Mouse (Mus musculus): ENCODE measurements at regions not wholly inside any gene's neighbourhood (a gene's known extent, or its start where the extent isn't known, plus 50 kb on each side); places are given as distances from the start of the nearest gene placed in this dataset.

DNA sequence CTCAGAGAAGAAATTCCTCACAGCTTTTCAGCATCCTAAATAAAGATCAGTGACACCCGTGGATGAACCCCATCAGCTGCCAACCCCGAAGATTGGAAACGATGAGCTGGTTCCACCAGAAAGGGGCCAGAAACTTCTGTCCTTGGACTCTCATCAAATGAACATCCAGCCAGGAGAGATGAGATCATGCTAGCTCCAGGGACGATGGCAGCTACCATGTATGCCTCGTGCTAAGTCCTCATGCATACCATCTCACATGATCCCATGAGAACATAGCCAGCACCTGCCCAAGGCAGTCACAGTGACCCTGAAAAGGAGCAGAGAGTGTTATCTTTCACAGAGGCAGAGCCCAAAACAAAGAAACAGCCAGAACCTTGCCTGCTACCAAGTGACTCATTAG is 88.6 kb downstream of the Irs2 start:
- 90% methylated on average over 5 of the region's 5 CpGs for WGBS

DNA sequence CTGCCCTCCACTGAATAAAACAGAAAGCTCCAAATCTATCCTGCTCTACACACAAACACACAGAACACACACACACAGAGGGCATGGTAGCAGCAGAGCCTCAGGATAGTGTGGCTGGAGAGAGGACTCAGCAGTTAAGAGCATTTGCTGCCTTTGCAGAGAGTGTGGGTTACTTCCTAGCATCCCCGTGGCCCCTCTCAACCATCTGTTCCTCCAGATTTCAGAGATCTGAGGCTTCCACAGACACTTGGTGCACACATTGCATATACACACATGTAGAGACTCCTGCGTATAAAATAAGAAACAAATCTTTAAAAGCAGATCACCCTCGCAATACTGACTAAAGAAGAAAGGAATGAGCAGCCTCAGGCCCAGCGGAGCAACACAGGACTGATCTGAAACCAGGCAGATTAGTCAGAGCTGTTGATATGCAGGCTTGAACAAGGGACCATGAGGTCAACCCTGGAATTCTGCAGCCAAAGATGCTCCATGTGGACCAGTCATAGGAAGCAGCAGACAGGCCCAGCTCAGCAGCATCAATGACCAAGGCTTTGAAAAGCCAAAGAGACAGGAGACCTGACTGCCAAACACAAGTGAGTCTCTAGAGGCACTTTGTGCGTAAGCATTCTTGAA is 89.7 kb downstream of the Irs2 start:
- peaks cover 38% of the 10 kb centered on the region for H3K4me1 ChIP-seq
- peak overlapping the region; percentile 40; the same call in 1 of the 2 replicates for H3K27ac ChIP-seq
- H3K36me3 ChIP-seq: no peaks in the 10 kb centered on the region
- 86% methylated on average over 5 of the region's 5 CpGs for WGBS
- H3K4me3 ChIP-seq: no peak overlapping the region
- DNase-seq (ENCODE audit: low spot score): no peak
- H3K27me3 ChIP-seq (ENCODE audit: low read depth, poor library complexity, severe bottlenecking): no peaks in the 10 kb centered on the region
- no peaks in the 10 kb centered on the region for H3K9me3 ChIP-seq (replicated peaks)

More for the DNA sequence above, 88.6 kb downstream of the Irs2 start:
- Histone ChIP-seq H3K27me3 (ENCODE audit: low read depth, poor library complexity, severe bottlenecking) (no peaks in the 10 kb centered on the region), H3K9me3 (replicated peaks) (no peaks in the 10 kb centered on the region), H3K27ac (no peak overlapping the region), H3K36me3 (no peaks in the 10 kb centered on the region), H3K4me1 (peaks cover 47% of the 10 kb centered on the region), H3K4me3 (no peak overlapping the region)
- no peak for DNase-seq (ENCODE audit: low spot score)

GRCm38 (mm10) chr8:10914616-10915015 is 93.6 kb downstream of the Irs2 start:
- H3K4me1 ChIP-seq: peaks cover 15% of the 10 kb centered on the region
- 77% methylated on average over 8 of the region's 8 CpGs for WGBS

DNA sequence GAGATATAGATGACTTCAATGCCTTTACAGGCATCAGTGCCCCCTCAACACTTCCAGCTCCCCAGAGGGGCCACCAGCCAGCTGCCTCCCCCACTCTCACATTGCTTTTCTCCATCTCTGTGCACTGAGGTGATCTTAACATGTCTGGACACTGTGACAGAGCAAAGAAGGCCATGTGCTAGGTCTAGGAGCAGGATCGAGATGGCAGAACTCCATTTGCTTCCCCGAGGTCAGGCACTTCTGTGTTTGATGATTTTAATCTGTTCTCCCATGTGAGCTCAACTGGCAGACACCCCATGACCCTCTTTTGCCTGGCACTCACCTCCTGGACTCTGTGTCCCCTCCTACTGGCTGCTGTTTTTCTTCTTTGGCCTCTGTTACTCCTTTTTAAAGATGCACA is 95.8 kb downstream of the Irs2 start:
- no peak overlapping the region for H3K4me3 ChIP-seq
- WGBS: 78% methylated on average over 2 of the region's 2 CpGs
- H3K27me3 ChIP-seq (ENCODE audit: low read depth, poor library complexity, severe bottlenecking): no peaks in the 10 kb centered on the region
- no peaks in the 10 kb centered on the region for H3K9me3 ChIP-seq (replicated peaks)
- no peak for DNase-seq (ENCODE audit: low spot score)
- no peaks in the 10 kb centered on the region for H3K36me3 ChIP-seq
- no peak overlapping the region for H3K27ac ChIP-seq
- peaks cover 15% of the 10 kb centered on the region for H3K4me1 ChIP-seq

More at GRCm38 (mm10) chr8:10914616-10915015, 93.6 kb downstream of the Irs2 start:
- H3K27ac ChIP-seq: no peak overlapping the region
- no peaks in the 10 kb centered on the region for H3K36me3 ChIP-seq
- H3K9me3 ChIP-seq (replicated peaks): no peaks in the 10 kb centered on the region
- no peaks in the 10 kb centered on the region for H3K27me3 ChIP-seq (ENCODE audit: low read depth, poor library complexity, severe bottlenecking)
- no peak for DNase-seq (ENCODE audit: low spot score)
- H3K4me3 ChIP-seq: no peak overlapping the region

GRCm38 (mm10) chr8:10911371-10911770 is 96.9 kb downstream of the Irs2 start:
- H3K9me3 ChIP-seq (replicated peaks): no peaks in the 10 kb centered on the region
- H3K4me1 ChIP-seq: peaks cover 15% of the 10 kb centered on the region
- H3K4me3 ChIP-seq: no peak overlapping the region
- no peaks in the 10 kb centered on the region for H3K27me3 ChIP-seq (ENCODE audit: low read depth, poor library complexity, severe bottlenecking)
- 90% methylated on average over 4 of the region's 4 CpGs for WGBS
- DNase-seq (ENCODE audit: low spot score): no peak
- H3K36me3 ChIP-seq: no peaks in the 10 kb centered on the region
- no peak overlapping the region for H3K27ac ChIP-seq

- Histone ChIP-seq H3K4me3 (no peak overlapping the region), H3K9me3 (replicated peaks) (no peaks in the 10 kb centered on the region), H3K36me3 (no peaks in the 10 kb centered on the region), H3K27ac (no peak overlapping the region), H3K27me3 (ENCODE audit: low read depth, poor library complexity, severe bottlenecking) (no peaks in the 10 kb centered on the region), H3K4me1 (peaks cover 15% of the 10 kb centered on the region)
- 88% methylated on average over 6 of the region's 6 CpGs for WGBS
- DNase-seq (ENCODE audit: low spot score): no peak
Observed at GRCm38 (mm10) chr8:10910954-10911353, 97.3 kb downstream of the Irs2 start.

GRCm38 (mm10) chr8:10910244-10910872 is 97.9 kb downstream of the Irs2 start:
- Histone ChIP-seq H3K36me3 (no peaks in the 10 kb centered on the region), H3K27me3 (ENCODE audit: low read depth, poor library complexity, severe bottlenecking) (no peaks in the 10 kb centered on the region), H3K4me3 (no peak overlapping the region), H3K4me1 (peaks cover 15% of the 10 kb centered on the region), H3K27ac (peak overlapping the region; percentile 31; the same call in 1 of the 2 replicates), H3K9me3 (replicated peaks) (no peaks in the 10 kb centered on the region)
- DNase-seq (ENCODE audit: low spot score): no peak
- 65% methylated on average over 6 of the region's 6 CpGs for WGBS

DNA sequence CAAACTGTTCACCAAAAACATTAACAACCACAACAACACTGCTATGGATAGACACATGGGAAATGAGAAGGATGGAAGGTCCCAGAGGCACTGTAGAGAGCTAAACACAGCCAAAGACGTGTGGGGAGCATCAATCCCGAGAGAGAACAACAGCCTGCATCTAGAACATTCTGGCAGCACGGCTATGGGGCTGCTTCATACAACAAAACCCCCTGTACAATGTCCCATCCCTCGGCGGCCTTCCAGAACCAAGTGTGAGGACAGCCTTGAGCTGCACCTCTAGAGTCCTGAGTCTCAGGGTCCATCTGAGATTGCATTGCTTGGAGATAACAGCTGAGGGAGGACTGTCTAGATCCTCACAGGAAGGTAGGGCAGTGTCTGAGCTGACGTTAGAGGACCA is 99.1 kb downstream of the Irs2 start:
- Histone ChIP-seq H3K4me3 (no peak overlapping the region), H3K9me3 (replicated peaks) (no peaks in the 10 kb centered on the region), H3K4me1 (peaks cover 9% of the 10 kb centered on the region), H3K36me3 (no peaks in the 10 kb centered on the region), H3K27me3 (ENCODE audit: low read depth, poor library complexity, severe bottlenecking) (0 out of 2 replicates have a peak, but pooled peaks cover 5% of the 10 kb centered on the region), H3K27ac (no peak overlapping the region)
- WGBS: 89% methylated on average over 6 of the region's 6 CpGs
- no peak for DNase-seq (ENCODE audit: low spot score)

DNA sequence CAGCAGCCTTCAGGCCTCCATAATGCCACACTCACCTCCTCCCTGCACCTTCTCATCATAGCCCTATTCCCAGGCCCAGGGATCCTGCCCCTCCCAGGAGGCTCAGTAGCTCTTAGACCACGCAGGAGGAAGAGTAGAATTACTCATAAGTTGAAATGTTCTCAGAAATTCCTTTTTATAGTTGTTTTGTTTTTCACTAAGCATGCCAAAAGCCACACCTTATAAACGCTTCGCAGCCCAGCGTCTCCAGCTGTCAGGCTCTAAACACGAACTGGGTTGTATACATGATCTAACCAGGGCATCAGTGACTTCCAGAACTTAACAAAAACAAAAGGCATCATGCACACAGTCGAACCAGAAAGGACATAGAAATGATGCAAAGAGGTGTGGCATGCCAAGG is 101.9 kb downstream of the Irs2 start:
- Histone ChIP-seq H3K4me3 (no peak overlapping the region), H3K36me3 (no peaks in the 10 kb centered on the region), H3K27ac (no peak overlapping the region), H3K4me1 (peaks cover 9% of the 10 kb centered on the region), H3K9me3 (replicated peaks) (no peaks in the 10 kb centered on the region), H3K27me3 (ENCODE audit: low read depth, poor library complexity, severe bottlenecking) (peaks cover 14% of the 10 kb centered on the region; the same call in 1 of the 2 replicates)
- DNase-seq (ENCODE audit: low spot score): no peak
- WGBS: 82% methylated on average over 6 of the region's 6 CpGs

DNA sequence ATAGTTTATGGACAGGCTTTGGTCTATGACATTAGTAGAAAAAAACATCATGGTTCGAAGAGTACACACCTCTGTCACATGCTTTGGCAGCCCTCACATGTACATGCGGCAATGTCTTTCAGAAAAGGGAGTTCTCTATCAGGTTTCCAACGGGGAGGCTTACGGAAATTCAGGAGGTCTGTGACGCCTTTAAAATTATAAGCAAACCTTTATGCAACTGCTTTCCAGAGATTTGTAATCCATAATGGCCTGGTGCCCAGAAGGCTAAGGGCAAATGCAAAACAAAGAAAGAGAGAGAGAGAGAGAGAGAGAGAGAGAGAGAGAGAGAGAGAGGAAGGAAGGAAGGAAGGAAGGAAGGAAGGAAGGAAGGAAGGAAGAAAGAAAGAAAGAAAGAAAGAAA is 102.5 kb downstream of the Irs2 start:
- H3K9me3 ChIP-seq (replicated peaks): no peaks in the 10 kb centered on the region
- H3K4me3 ChIP-seq: no peak overlapping the region
- H3K27ac ChIP-seq: no peak overlapping the region
- DNase-seq (ENCODE audit: low spot score): no peak
- WGBS: 95% methylated on average over 5 of the region's 5 CpGs
- peaks cover 14% of the 10 kb centered on the region; the same call in 1 of the 2 replicates for H3K27me3 ChIP-seq (ENCODE audit: low read depth, poor library complexity, severe bottlenecking)
- H3K36me3 ChIP-seq: no peaks in the 10 kb centered on the region
- H3K4me1 ChIP-seq: peaks cover 8% of the 10 kb centered on the region

- Histone ChIP-seq H3K9me3 (replicated peaks) (no peaks in the 10 kb centered on the region), H3K27me3 (ENCODE audit: low read depth, poor library complexity, severe bottlenecking) (peaks cover 14% of the 10 kb centered on the region; the same call in 1 of the 2 replicates), H3K4me3 (no peak overlapping the region), H3K27ac (no peak overlapping the region), H3K36me3 (no peaks in the 10 kb centered on the region), H3K4me1 (peaks cover 13% of the 10 kb centered on the region)
- WGBS: 82% methylated on average over 2 of the region's 2 CpGs
- no peak for DNase-seq (ENCODE audit: low spot score)
Observed at GRCm38 (mm10) chr8:10903957-10904356, 104.3 kb downstream of the Irs2 start.

DNA sequence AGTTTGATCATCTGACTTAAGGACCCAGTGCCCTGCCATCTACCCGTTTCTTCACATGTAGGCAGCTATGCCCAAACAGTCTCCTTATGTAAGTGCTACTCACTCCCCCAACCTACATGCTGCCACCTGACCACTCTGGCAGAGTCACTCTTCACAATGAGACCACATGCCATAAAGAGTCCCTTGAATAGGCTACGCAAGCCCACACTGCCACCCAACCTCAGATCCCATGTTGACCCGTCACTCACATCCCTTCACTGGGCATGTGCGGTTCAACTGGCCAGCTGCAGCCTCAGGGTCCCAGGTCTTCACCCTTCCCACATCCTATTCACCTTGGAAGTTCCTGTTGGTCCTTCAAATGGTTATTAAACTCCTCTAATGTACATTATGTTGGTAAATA is 106.3 kb downstream of the Irs2 start:
- Histone ChIP-seq H3K27me3 (ENCODE audit: low read depth, poor library complexity, severe bottlenecking) (peaks cover 22% of the 10 kb centered on the region; the same call in 1 of the 2 replicates), H3K4me1 (peaks cover 26% of the 10 kb centered on the region), H3K9me3 (replicated peaks) (no peaks in the 10 kb centered on the region), H3K36me3 (no peaks in the 10 kb centered on the region), H3K4me3 (no peak overlapping the region), H3K27ac (no peak overlapping the region)
- no peak for DNase-seq (ENCODE audit: low spot score)
- 98% methylated on average over 4 of the region's 4 CpGs for WGBS

DNA sequence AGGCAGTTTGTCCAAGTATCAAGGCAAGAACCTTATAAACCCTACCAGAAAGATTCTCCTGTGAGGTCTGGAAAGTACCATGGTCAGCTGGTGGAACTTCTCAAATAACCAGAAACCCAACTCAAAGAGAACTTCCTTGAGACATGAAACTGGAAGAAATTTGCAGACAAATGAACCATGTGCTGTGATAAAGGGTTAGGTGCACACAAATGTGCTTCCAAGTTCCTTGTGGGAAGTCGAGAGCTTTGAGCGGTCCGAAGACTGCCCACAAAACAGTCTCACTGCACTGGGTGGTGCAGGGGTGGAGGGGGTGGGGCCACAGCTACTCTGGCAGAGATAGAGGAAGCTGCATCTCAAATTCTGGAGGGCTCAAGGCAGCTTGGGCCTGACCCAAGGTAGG is 107.2 kb downstream of the Irs2 start:
- Histone ChIP-seq H3K4me3 (no peak overlapping the region), H3K4me1 (peaks cover 26% of the 10 kb centered on the region), H3K36me3 (no peaks in the 10 kb centered on the region), H3K9me3 (replicated peaks) (no peaks in the 10 kb centered on the region), H3K27ac (peak overlapping the region; percentile 39; the same call in 1 of the 2 replicates), H3K27me3 (ENCODE audit: low read depth, poor library complexity, severe bottlenecking) (peaks cover 22% of the 10 kb centered on the region; the same call in 1 of the 2 replicates)
- WGBS: 80% methylated on average over 3 of the region's 3 CpGs
- DNase-seq (ENCODE audit: low spot score): no peak

Measured in limb, embryonic 10.5 days (tissue).